Mouse (Mus musculus) left cerebral cortex, adult 2 months (tissue): ENCODE measurements at regions not wholly inside any gene's neighbourhood (a gene's known extent, or its start where the extent isn't known, plus 50 kb on each side); places are given as distances from the start of the nearest gene placed in this dataset.

ENCODE experiments used
- DNase-seq, 2 experiments: peaks; one replicate each; pipeline ENCODE4 v3.0.0; 2021 to 2022; ENCODE audit warnings: low spot score in 2 of 2, mixed read lengths in 1 of 2; ENCODE audit errors: extremely low spot score in 1 of 2
- H3K27ac ChIP-seq: fragments of 200-600 bp; 2 replicates; pipeline ENCODE4 v1.8.1; 2022
- H3K4me3 ChIP-seq: fragments of 200-600 bp; 2 replicates; pipeline ENCODE4 v1.8.1; 2022
- CTCF ChIP-seq: fragments of 200-600 bp; IDR thresholded peaks from 2 replicates; pipeline ENCODE4 v1.8.1; 2022; ENCODE audit warnings: antibody characterized with exemption, mild to moderate bottlenecking, moderate library complexity
- intact Hi-C: fragments of 180-260 bp; cut with DNase I; formaldehyde crosslinking; loops from one replicate; pipeline ENCODE4 v1.15.1; 2025

DNA sequence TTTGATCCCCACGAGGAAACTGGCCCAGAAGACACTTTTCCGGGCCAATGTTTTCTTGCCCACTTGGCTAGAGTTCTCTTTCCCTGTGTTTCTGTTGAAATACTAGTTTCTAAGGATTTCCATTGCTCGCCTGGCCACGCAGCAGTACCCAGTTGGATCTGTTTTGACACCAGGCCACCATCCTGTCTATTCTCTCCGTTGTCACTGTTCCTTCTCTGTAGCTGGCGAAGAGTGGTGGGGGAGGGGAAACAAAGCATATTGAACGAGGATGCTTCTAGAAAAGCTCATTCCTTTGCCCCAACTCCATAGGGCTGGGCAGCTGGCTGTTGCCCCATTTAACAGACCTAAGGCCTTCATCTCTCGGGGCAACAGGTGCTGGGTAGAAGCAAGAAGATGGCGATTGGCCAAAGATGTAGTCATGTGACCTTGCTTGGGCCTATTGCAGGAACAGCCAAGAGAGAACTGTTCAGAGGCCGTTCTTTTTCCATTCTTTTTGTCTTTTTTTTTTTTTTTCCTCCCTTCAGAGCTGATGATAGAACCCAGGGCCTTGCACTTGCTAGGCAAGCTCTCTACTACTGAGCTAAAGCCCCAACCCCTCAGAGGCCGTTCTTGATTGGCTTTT is 60.5 kb upstream of the Cux1 start:
- TF ChIP-seq CTCF: no peak
- DNase-seq: no peak
- no peak overlapping the region for H3K4me3 ChIP-seq
- H3K27ac ChIP-seq: no peak overlapping the region
- intact Hi-C loops: loop anchor here (10.0 kb wide), 1 partner anchor 153 kb away; no protein-coding TSS in a partner anchor

DNA sequence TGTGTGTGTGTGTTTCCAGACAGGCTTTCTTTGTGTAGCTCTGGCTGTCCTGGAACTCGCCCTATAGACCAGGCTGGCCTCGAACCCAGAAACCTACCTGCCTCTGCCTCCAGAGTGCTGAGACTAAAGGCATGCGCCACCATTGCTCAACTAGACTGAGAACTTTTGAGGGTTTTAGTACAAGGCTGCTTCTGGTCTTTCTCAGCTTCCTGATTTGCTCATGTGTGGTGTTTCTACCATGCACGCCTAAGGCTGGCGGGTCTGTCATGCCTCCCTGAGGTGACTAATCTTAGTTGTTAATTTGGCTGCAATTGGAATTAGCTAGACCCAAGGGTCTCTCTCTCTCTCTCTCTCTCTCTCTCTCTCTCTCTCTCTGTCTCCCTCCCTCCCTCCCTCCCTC is 61.2 kb upstream of the Cux1 start:
- Histone ChIP-seq H3K4me3 (no peak overlapping the region), H3K27ac (no peak overlapping the region)
- TF ChIP-seq CTCF: no peak
- intact Hi-C loops: loop anchor here (10.0 kb wide), 1 partner anchor 154 kb away; no protein-coding TSS in a partner anchor
- no peak for DNase-seq

DNA sequence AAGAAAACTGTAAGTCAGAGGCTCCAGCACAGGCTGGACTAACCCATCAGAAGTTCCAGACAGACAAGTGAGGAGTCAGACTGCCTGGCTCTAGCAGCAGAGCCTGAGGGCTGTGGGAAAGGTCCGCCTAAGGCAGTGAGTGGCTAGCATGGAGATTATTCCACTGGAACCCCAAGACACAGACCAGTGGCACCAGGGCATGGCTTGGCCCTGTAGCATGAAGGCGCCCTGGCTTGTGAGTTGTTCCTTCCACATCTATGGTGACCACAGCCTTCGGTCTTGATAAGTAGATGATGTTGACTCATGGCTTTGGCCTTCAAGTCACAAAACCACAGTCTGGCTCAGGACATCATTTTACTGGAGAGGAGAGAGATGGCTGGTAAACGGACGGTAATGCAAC is 60.7 kb upstream of the Myl10 start:
- no peak for DNase-seq
- no peak for TF ChIP-seq CTCF
- Histone ChIP-seq H3K4me3 (no peak overlapping the region), H3K27ac (no peak overlapping the region)
- intact Hi-C loops: no loop called here

DNA sequence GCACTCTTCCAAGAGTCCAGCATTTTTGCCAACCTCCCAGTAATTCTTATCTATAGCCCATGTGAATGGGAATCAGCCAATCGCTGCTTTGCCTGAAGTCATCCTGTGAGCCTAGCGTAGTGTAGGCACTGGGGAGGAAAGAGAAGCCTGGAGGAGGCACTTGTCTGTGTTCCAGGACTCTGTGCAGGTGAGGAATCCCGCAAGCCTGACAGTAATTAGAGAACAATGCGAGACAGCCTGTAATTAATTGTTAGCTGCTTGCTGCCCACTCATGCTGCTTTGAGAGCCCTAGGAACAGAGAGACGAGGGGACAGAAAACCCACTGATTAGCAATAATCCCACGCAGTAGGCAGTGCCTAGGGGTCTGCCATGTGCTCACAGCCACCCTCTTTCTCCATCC is 59.0 kb upstream of the Myl10 start:
- no peak for TF ChIP-seq CTCF
- intact Hi-C loops: no loop called here
- no peak for DNase-seq
- Histone ChIP-seq H3K27ac (no peak overlapping the region), H3K4me3 (no peak overlapping the region)

DNA sequence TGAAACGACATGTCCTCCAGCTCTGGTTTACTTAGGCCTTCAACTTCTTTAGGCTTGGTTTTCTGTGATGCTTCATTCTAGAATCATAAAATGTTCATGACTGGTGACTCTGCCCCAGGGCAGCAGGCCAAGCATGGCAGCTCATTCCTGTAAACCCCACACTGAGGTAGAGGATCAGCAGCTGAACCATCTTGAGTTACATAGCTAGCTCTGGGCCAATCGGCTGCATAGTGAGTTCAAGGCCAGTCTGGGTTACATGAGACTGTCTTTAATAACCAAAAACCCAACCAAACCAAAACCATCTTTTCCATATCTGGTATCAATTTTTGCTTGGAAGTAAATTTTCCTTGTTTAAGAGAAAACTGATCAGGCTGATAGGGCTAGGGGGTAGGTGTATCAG is 57.8 kb upstream of the Myl10 start:
- H3K27ac ChIP-seq: no peak overlapping the region
- intact Hi-C loops: no loop called here
- TF ChIP-seq CTCF: no peak
- no peak overlapping the region for H3K4me3 ChIP-seq
- DNase-seq: no peak

DNA sequence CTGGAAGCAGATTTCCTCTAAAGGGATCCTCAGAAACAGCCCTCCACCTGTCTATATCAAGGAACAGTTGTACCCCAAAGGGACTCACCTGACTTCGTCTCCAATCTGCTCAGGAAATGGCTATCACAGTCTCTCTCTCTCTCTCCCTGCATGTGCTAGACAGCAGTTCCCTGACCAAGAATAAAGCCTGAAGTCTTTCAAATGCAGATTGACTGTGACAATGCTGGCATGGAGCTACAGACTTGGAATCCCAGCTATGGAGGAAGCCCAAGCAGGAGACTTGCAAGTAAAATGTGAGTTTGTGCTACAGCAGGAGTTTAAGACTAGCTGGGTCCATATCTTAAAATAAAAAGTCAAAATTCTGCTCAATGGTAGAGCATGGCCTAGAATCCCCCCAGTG is 56.5 kb upstream of the Myl10 start:
- no peak for DNase-seq
- Histone ChIP-seq H3K4me3 (no peak overlapping the region), H3K27ac (no peak overlapping the region)
- no peak for TF ChIP-seq CTCF
- intact Hi-C loops: no loop called here

DNA sequence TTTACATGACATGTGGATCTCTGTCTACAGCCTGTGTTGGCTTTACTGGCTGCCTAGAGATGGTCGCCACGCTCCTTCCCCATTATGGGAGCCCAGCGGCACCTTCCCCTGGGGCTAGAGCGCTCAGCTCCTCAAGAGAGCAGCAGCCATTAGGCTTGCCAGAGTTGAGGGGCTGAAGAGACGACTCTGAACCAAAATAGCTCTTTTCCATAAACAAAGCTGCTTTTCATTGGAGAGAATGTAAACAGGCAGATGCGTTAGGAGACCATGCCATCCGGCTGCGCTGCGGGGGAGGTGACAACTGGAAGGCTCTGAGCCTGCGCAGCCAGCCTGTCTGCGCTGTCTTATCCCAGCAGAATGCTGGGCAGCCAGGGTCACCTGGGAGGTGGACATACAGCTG is 55.1 kb upstream of the Myl10 start:
- DNase-seq: peak; percentile 21 to 23
- H3K27ac ChIP-seq: no peak overlapping the region
- no peak overlapping the region for H3K4me3 ChIP-seq
- no peak for TF ChIP-seq CTCF
- intact Hi-C loops: no loop called here

DNA sequence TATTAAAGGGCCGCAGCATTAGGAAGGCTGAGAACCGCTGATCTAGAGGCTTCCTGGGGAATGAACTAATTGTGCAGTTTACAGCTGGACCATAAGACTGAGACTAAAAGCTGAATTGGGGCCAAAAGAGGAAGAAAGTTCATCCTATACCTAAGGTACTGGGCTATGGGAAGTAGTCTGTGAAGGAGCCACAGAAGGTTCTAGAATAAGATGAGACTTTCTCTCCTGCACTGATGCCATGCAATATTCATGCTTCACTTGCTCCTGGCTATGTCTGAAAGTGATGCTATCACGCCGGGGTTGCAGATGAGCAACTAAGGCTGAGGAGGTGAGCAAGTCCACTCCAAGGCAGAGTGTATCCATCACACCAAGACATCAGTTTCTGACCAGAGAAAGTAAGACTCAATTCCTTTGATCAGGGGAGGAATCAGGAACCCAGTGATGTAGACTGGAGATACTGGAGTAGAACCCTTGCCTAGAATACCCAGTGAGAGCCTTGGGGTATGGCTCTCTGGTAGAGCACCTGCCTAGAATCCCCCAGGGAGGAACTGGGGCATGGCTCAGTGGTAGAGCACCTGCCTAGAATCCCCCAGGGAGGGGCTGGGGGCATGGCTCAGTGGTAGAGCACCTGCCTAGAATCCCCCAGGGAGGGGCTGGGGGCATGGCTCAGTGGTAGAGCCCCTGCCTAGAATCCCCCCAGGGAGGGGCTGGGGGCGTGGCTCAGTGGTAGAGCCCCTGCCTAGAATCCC is 51.9 kb upstream of the Myl10 start:
- TF ChIP-seq CTCF: no peak
- intact Hi-C loops: no loop called here
- no peak overlapping the region for H3K27ac ChIP-seq

DNA sequence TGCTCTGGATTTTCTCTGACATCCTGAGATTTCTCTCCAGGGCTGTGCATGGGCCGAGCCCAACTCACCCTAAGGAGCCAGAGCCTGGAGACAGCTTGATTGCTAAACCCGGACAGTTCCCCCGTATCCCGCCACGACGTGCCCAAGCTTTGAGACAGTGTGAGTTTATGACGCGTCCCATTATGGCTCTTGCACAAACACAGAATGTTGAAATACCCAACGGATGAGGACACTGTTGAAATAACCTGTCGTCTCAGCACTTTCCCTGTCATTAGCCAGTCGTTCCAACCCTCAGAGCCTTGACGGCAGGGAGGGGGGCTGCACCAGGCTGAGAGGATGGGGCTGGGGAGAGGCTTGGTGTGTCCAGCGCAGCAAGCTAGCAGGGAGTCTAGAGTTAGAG is 50.7 kb upstream of the Myl10 start:
- TF ChIP-seq CTCF: no peak
- no peak overlapping the region for H3K4me3 ChIP-seq
- intact Hi-C loops: no loop called here
- no peak for DNase-seq
- H3K27ac ChIP-seq: no peak overlapping the region

More for the DNA sequence above, 51.9 kb upstream of the Myl10 start:
- no peak overlapping the region for H3K4me3 ChIP-seq
- DNase-seq: no peak
